Mouse (Mus musculus) cerebellum, adult 11-12 months (tissue): ENCODE measurements around the gene Lcorl.
A peak's percentile ranks its signal among the peaks of the same experiment; 100 is the strongest.

Experiments
- DNase-seq: peaks from one replicate; pipeline ENCODE4 v3.0.0; 2022

Gene Lcorl

GRCm38 (mm10) chr5:45857254-45858011 is at the start of gene Lcorl:
Gene Lcorl, minus strand, starts transcription at chr5:45857615.
- DNase-seq, result peak; percentile 96

GRCm38 (mm10) chr5:45904683-45905082 is 47.3 kb upstream of the Lcorl start:
- DNase-seq, result no peak

- DNase-seq, result no peak
Measured at GRCm38 (mm10) chr5:45903246-45903645, 45.8 kb upstream of the Lcorl start.

- DNase-seq, result no peak
Measured at GRCm38 (mm10) chr5:45895362-45895761, 37.9 kb upstream of the Lcorl start.

GRCm38 (mm10) chr5:45893696-45894095 is 36.3 kb upstream of the Lcorl start:
- no peak for DNase-seq

- DNase-seq, result no peak
Measured at GRCm38 (mm10) chr5:45876328-45876727, 18.9 kb upstream of the Lcorl start.

- no peak for DNase-seq
Measured at GRCm38 (mm10) chr5:45875472-45875871, 18.1 kb upstream of the Lcorl start.

GRCm38 (mm10) chr5:45874284-45875030 is 17.0 kb upstream of the Lcorl start:
- no peak for DNase-seq

- no peak for DNase-seq
Measured at GRCm38 (mm10) chr5:45858368-45858767, 953 bp upstream of the Lcorl start.

GRCm38 (mm10) chr5:45856876-45857253 is 550 bp downstream of the Lcorl start:
- DNase-seq, result no peak

GRCm38 (mm10) chr5:45856303-45856821 is 1.1 kb downstream of the Lcorl start:
- DNase-seq, result peak; percentile 59

- DNase-seq, result no peak
Measured at GRCm38 (mm10) chr5:45855526-45856302, 1.7 kb downstream of the Lcorl start.

- DNase-seq, result no peak
Measured at GRCm38 (mm10) chr5:45844723-45845122, 12.7 kb downstream of the Lcorl start.

- DNase-seq, result no peak
Measured at GRCm38 (mm10) chr5:45835131-45835530, 22.3 kb downstream of the Lcorl start.

GRCm38 (mm10) chr5:45811527-45811926 is 45.9 kb downstream of the Lcorl start:
- no peak for DNase-seq

GRCm38 (mm10) chr5:45791864-45792263 is 65.6 kb downstream of the Lcorl start:
- DNase-seq, result peak; percentile 9

GRCm38 (mm10) chr5:45790221-45790620 is 67.2 kb downstream of the Lcorl start:
- no peak for DNase-seq

GRCm38 (mm10) chr5:45757502-45758121 is 99.8 kb downstream of the Lcorl start:
- DNase-seq, result no peak

GRCm38 (mm10) chr5:45737911-45738310 is 119.5 kb downstream of the Lcorl start:
- no peak for DNase-seq

GRCm38 (mm10) chr5:45733751-45734150 is 123.7 kb downstream of the Lcorl start:
- no peak for DNase-seq

GRCm38 (mm10) chr5:45718848-45719488 is 138.4 kb downstream of the Lcorl start:
- DNase-seq, result no peak

- DNase-seq, result no peak
Measured at GRCm38 (mm10) chr5:45709653-45710052, 147.8 kb downstream of the Lcorl start.
